Mouse (Mus musculus) limb, embryonic 14.5 days (tissue): ENCODE results near the gene Grik1. TPM values are rescaled to one million over a fixed set of nuclear protein-coding genes. Genes with fewer than 3 reads are reported as not detected.

Experiments used
- ATAC-seq: fragments of 200-750 bp; cut with Nextera tagmentation; 2 replicates; pipeline ENCODE4 v1.8.0; 2017; ENCODE audit warnings: low read depth, moderate number of reproducible peaks, moderate TSS enrichment; ENCODE audit not compliant: low FRiP score
- DNase-seq: peaks from one replicate; pipeline ENCODE4 v3.0.0-alpha.2; 2015; ENCODE audit warnings: low spot score
- H3K27ac ChIP-seq: fragments of 300-500 bp; sonication (generic); replicated peaks from 2 replicates; pipeline ENCODE4 v1.5.1; 2014; ENCODE audit warnings: low read depth, mild to moderate bottlenecking, low read length, moderate library complexity, mixed read lengths
- H3K27me3 ChIP-seq: fragments of 300-500 bp; sonication (generic); 2 replicates; pipeline ENCODE4 v1.6.1; 2014; ENCODE audit warnings: low read length, mixed read lengths; ENCODE audit not compliant: control insufficient read depth, insufficient read depth
- H3K36me3 ChIP-seq: fragments of 300-500 bp; sonication (generic); 2 replicates; pipeline ENCODE4 v1.6.1; 2014; ENCODE audit warnings: mild to moderate bottlenecking, low read length, moderate library complexity, mixed read lengths; ENCODE audit not compliant: control insufficient read depth, insufficient read depth
- H3K4me1 ChIP-seq: fragments of 300-500 bp; sonication (generic); 2 replicates; pipeline ENCODE4 v1.6.1; 2014; ENCODE audit warnings: antibody characterized with exemption, low read length, mixed read lengths; ENCODE audit not compliant: control insufficient read depth, insufficient read depth
- H3K4me2 ChIP-seq: fragments of 300-500 bp; sonication (generic); replicated peaks from 2 replicates; pipeline ENCODE4 v1.6.1; 2014; ENCODE audit warnings: low read depth, mild to moderate bottlenecking, low read length, moderate library complexity; ENCODE audit not compliant: severe bottlenecking
- H3K4me3 ChIP-seq: fragments of 300-500 bp; sonication (generic); replicated peaks from 2 replicates; pipeline ENCODE4 v1.5.1; 2014; ENCODE audit warnings: low read length
- H3K9ac ChIP-seq: fragments of 300-500 bp; sonication (generic); 2 replicates; pipeline ENCODE4 v1.6.1; 2014; ENCODE audit warnings: mild to moderate bottlenecking, low read depth, low read length, moderate library complexity; ENCODE audit not compliant: severe bottlenecking
- H3K9me3 ChIP-seq: fragments of 300-500 bp; sonication (generic); 2 replicates; pipeline ENCODE4 v1.6.1; 2016; ENCODE audit warnings: low read length; ENCODE audit not compliant: control insufficient read depth
- POLR2A ChIP-seq: fragments of 200-500 bp; IDR thresholded peaks from 2 replicates; pipeline ENCODE4 v1.8.0; 2012; ENCODE audit warnings: inconsistent platforms, mild to moderate bottlenecking, moderate library complexity, borderline replicate concordance; ENCODE audit not compliant: insufficient read depth, insufficient read length; ENCODE audit errors: extremely low read depth
- WGBS: fragments of 180-500 bp; shearing (Covaris S2); extraction: QIAGEN DNeasy Blood & Tissue Kit; methylation state at CpG from one replicate; pipeline ENCODE4 v1.1.7; 2014; 5-methylcytosine and 5-hydroxymethylcytosine counted together
- polyA plus RNA-seq, 2 experiments: library from polyadenylated mRNA; depleted of rRNA in 1 of 2; stranded (reverse) in 1 of 2; unstranded in 1 of 2; fragments of >200 nt; fragmentation: Nextera tagmentation in 1 of 2; extraction: Ambion mirVana in 1 of 2; gene quantifications; 2 replicates each; pipeline versions ENCODE4 v1.2.1 to v1.2.3; 2012 to 2014

The Grik1 gene
- polyA plus RNA-seq, 2 experiments, result 1.8 to 2.2 TPM

DNA sequence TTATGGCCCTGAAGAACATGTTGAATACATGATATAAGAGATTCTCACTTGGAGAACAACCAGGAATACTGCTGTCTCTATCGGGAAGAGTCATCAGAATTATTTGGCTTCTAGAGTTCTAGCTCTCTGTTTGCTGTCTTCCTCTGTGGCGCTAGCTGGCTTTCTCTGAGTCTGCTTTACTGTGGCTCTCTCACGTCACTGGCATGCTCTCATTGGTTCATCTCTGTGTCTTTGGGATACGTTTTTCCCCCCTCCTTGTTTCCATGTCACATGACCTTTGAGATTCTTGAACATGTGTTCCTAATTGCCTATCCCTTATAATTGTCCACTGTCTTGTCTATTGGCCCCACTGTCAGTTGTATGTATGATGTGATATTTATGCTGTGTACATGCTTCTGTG lies 372.2 kb downstream of the Grik1 start:
- 66% methylated on average over 4 of the region's 4 CpGs for WGBS
- no peaks in the 10 kb centered on the region for H3K36me3 ChIP-seq
- no peaks in the 10 kb centered on the region for H3K9me3 ChIP-seq
- H3K9ac ChIP-seq, result no peak overlapping the region
- DNase-seq (no peak), ATAC-seq (no peak)
- no peak overlapping the region for H3K27ac ChIP-seq
- no peak overlapping the region for H3K4me3 ChIP-seq
- H3K4me2 ChIP-seq, result no peak overlapping the region
- no peak for TF ChIP-seq POLR2A
- H3K4me1 ChIP-seq, result peaks cover 17% of the 10 kb centered on the region
- no peaks in the 10 kb centered on the region for H3K27me3 ChIP-seq

DNA sequence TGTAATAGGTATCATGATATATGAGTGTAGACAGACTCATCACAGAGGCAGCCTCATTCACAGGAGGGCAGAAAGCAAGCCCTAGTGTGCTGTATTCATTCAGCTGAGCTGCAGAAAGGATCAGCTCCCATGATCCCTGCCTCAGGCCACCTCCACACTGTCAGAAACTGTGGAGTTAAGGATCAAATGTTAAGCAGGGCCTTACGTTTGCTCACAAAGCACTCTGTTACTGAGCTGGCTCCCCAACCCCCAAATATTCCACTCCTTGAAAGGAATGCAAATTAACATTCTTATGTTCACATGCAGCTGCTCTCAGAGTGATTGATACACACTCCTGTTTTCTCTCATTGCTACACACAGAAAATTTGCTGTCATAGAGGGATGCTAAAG lies 372.9 kb downstream of the Grik1 start:
- Histone ChIP-seq H3K4me1 (peaks cover 17% of the 10 kb centered on the region), H3K9ac (no peak overlapping the region), H3K27me3 (no peaks in the 10 kb centered on the region), H3K4me2 (no peak overlapping the region; the same call in 1 of the 2 replicates), H3K4me3 (no peak overlapping the region), H3K9me3 (no peaks in the 10 kb centered on the region), H3K27ac (peak overlapping the region; percentile 56), H3K36me3 (no peaks in the 10 kb centered on the region)
- peak; percentile 78 for DNase-seq
- TF ChIP-seq POLR2A, result no peak
- peak; percentile 87 for ATAC-seq
- WGBS, result 5% methylated on average over 1 of the region's 1 CpGs

DNA sequence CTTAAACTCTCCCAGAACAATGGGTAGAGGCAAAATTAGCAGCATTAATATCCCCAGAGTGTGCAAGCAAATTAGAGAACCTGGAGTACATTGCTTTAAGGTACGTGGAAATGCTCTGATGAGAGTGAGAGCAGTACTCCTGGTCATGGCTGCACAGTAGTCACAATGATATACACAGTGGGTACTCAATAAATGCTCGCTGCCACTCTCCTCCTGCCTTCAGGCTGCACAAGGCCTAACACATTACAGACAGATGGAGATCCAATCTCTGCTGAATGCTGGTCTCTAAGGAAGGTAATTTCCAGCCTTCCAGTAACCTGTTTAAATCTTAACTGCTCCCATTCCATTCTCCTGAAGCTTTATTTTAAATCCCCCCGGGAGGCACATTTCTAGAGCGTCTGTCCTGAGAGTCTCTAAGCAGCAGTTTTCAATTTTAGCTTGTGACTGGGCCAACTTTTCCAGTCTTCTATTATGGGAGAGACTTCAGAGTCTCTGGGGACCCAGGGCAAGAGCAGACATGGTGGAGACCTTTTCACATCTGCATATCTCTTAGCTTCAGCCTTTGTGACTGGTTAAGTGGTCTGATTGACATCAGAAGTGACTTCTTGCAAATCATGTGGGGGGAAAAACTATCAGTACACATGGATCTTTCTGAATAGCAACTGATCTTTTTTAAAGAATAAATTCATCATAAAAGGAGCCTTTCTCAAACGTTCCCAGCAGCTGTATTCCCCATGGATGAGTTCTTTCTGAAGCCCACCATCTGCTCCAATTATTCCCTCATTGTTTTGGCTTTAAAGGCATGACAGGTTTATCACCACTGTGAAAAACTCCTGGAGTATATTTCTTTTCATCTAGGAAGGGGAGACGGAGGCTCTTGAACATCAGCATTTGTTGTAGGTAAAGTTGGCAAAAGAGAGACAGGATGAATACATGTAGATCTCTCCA lies 373.6 kb downstream of the Grik1 start:
- Histone ChIP-seq H3K27me3 (no peaks in the 10 kb centered on the region), H3K36me3 (no peaks in the 10 kb centered on the region), H3K4me1 (peaks cover 17% of the 10 kb centered on the region), H3K4me2 (no peak overlapping the region), H3K27ac (peak overlapping the region; percentile 56), H3K9me3 (no peaks in the 10 kb centered on the region), H3K4me3 (no peak overlapping the region), H3K9ac (no peak overlapping the region)
- DNase-seq, result peak; percentile 59
- ATAC-seq, result peak; percentile 60
- no peak for TF ChIP-seq POLR2A
- WGBS, result 14% methylated on average over 6 of the region's 6 CpGs

DNA sequence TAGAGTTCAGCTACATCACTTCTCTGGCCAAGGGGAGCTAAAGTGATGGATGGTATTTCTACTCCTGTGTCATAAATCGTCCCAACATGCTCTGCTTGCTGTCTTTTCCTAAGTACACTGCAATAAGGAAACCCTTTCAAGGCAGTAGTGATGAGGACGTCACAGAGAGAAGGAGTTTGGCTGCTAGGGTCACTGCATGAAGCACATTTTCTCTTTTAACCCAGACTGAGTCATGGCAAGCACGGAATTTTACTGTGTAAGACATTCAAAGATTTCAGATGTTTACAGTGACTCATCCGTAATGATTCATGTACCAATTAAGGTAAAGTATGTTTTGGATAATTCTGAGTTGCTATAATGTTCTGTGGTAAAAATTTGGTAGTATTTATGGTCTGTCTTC lies 374.9 kb downstream of the Grik1 start:
- ATAC-seq (no peak), DNase-seq (no peak)
- Histone ChIP-seq H3K4me3 (no peak overlapping the region), H3K4me2 (no peak overlapping the region), H3K27me3 (no peaks in the 10 kb centered on the region), H3K9me3 (no peaks in the 10 kb centered on the region), H3K27ac (no peak overlapping the region), H3K36me3 (no peaks in the 10 kb centered on the region), H3K4me1 (peaks cover 17% of the 10 kb centered on the region), H3K9ac (no peak overlapping the region)
- WGBS, result 67% methylated on average over 4 of the region's 4 CpGs
- TF ChIP-seq POLR2A, result no peak

DNA sequence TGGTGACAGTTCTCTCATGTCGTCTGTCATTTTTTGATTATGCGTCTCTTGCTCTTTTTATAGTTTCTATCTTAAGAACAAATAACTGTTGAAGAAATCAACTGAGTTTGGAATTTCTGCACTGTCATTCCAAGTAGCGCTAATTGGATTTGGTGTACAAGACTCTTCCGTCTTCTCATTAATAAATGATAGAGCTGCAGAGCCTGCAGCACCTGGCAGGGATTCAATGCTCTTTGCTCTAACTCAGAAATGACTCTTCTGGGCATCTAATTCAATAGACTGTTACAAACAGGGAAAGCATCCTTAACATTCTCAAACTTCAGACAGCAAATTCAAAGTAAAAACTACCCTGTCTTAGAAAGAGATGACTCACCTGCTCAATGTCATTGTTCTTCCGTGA lies 376.3 kb downstream of the Grik1 start:
- Histone ChIP-seq H3K36me3 (no peaks in the 10 kb centered on the region), H3K27ac (no peak overlapping the region), H3K4me1 (peaks cover 17% of the 10 kb centered on the region), H3K27me3 (no peaks in the 10 kb centered on the region), H3K4me2 (no peak overlapping the region), H3K9me3 (no peaks in the 10 kb centered on the region), H3K9ac (no peak overlapping the region), H3K4me3 (no peak overlapping the region)
- DNase-seq (no peak), ATAC-seq (no peak)
- 92% methylated on average over 5 of the region's 5 CpGs for WGBS
- TF ChIP-seq POLR2A, result no peak

DNA sequence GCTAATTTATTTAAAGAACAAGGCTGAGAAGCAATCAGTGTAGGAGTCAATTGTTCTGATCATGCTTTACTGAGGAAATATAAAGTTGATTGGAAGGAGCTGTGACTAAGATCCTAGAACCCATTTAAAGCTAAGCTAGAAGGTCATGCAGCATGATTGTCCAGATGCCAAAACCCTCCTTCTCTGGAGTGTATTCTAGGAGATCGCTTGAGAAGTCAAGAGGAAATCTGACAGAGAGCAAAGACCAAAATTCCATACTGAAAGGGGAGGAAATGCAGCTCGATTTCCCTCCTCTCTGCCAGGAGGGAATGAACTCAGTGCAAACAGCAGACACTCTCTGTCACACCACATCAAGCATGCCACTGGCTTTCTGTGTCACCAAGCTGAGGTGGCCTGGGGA lies 378.9 kb downstream of the Grik1 start:
- ATAC-seq (no peak), DNase-seq (no peak)
- Histone ChIP-seq H3K4me3 (no peak overlapping the region), H3K9me3 (no peaks in the 10 kb centered on the region), H3K4me1 (peaks cover 5% of the 10 kb centered on the region), H3K27ac (no peak overlapping the region), H3K4me2 (no peak overlapping the region), H3K36me3 (no peaks in the 10 kb centered on the region), H3K27me3 (no peaks in the 10 kb centered on the region), H3K9ac (no peak overlapping the region)
- 45% methylated on average over 2 of the region's 2 CpGs for WGBS
- TF ChIP-seq POLR2A, result no peak
